Mouse (Mus musculus): ENCODE measurements around the gene Arid3a. TPM values are rescaled to one million over a fixed set of nuclear protein-coding genes. Genes with fewer than 3 reads are reported as not detected.

Arid3a gene
- polyA plus RNA-seq, 1 experiment from 2014 or later, result 7.0 TPM

GRCm38 (mm10) chr10:79945507-79946234 lies 18.8 kb downstream of the Arid3a start:
- Histone ChIP-seq H3K27ac (ENCODE audit: low read depth, low read length) (peak overlapping the region; percentile 64; the same call in 1 of the 2 replicates), H3K9ac (ENCODE audit: low read length) (peak overlapping the region; percentile 26; the same call in 1 of the 2 replicates), H3K27me3 (ENCODE audit: control insufficient read depth, insufficient read depth, low read length) (no peaks in the 10 kb centered on the region), H3K4me2 (ENCODE audit: low read depth) (no peak overlapping the region), H3K4me1 (ENCODE audit: control insufficient read depth, insufficient read depth, low read length) (peaks cover 30% of the 10 kb centered on the region), H3K36me3 (ENCODE audit: control insufficient read depth, insufficient read depth, low read length) (peaks cover 12% of the 10 kb centered on the region), H3K4me3 (ENCODE audit: low read depth, low read length) (no peak overlapping the region), H3K9me3 (ENCODE audit: control insufficient read depth, low read length) (no peaks in the 10 kb centered on the region)
- 8% methylated on average over 16 of the region's 16 CpGs for WGBS
- peak; percentile 70 for DNase-seq (ENCODE audit: low spot score)
- ATAC-seq (ENCODE audit: insufficient read depth, low FRiP score, low TSS enrichment), result peak; percentile 78; the same call in 1 of the 2 replicates

- Histone ChIP-seq H3K36me3 (ENCODE audit: control insufficient read depth, insufficient read depth, low read length) (peaks cover 16% of the 10 kb centered on the region), H3K4me2 (ENCODE audit: low read depth) (no peak overlapping the region), H3K4me1 (ENCODE audit: control insufficient read depth, insufficient read depth, low read length) (peaks cover 30% of the 10 kb centered on the region), H3K27ac (ENCODE audit: low read depth, low read length) (peak overlapping the region; percentile 7; the same call in 1 of the 2 replicates), H3K9me3 (ENCODE audit: control insufficient read depth, low read length) (no peaks in the 10 kb centered on the region), H3K27me3 (ENCODE audit: control insufficient read depth, insufficient read depth, low read length) (no peaks in the 10 kb centered on the region), H3K9ac (ENCODE audit: low read length) (0 out of 2 replicates have a peak overlapping the region, but pooled peaks have one; percentile 32), H3K4me3 (ENCODE audit: low read depth, low read length) (no peak overlapping the region)
- DNase-seq (ENCODE audit: low spot score), result no peak
- WGBS, result 15% methylated on average over 7 of the region's 7 CpGs
- ATAC-seq (ENCODE audit: insufficient read depth, low FRiP score, low TSS enrichment), result peak; percentile 40
Measured at GRCm38 (mm10) chr10:79946752-79947322, 20.0 kb downstream of the Arid3a start.

GRCm38 (mm10) chr10:79947502-79947901 lies 20.7 kb downstream of the Arid3a start:
- Histone ChIP-seq H3K4me3 (ENCODE audit: low read depth, low read length) (no peak overlapping the region), H3K36me3 (ENCODE audit: control insufficient read depth, insufficient read depth, low read length) (peaks cover 14% of the 10 kb centered on the region), H3K4me2 (ENCODE audit: low read depth) (no peak overlapping the region), H3K27me3 (ENCODE audit: control insufficient read depth, insufficient read depth, low read length) (no peaks in the 10 kb centered on the region), H3K9ac (ENCODE audit: low read length) (no peak overlapping the region), H3K27ac (ENCODE audit: low read depth, low read length) (no peak overlapping the region), H3K9me3 (ENCODE audit: control insufficient read depth, low read length) (no peaks in the 10 kb centered on the region), H3K4me1 (ENCODE audit: control insufficient read depth, insufficient read depth, low read length) (peaks cover 30% of the 10 kb centered on the region)
- 61% methylated on average over 6 of the region's 6 CpGs for WGBS
- no peak for DNase-seq (ENCODE audit: low spot score)
- no peak for ATAC-seq (ENCODE audit: insufficient read depth, low FRiP score, low TSS enrichment)

- ATAC-seq (ENCODE audit: insufficient read depth, low FRiP score, low TSS enrichment), result no peak
- no peak for DNase-seq (ENCODE audit: low spot score)
- no peaks in the 10 kb centered on the region for H3K27me3 ChIP-seq (ENCODE audit: control insufficient read depth, insufficient read depth, low read length)
- H3K36me3 ChIP-seq (ENCODE audit: control insufficient read depth, insufficient read depth, low read length), result peaks cover 21% of the 10 kb centered on the region
- no peak overlapping the region for H3K4me2 ChIP-seq (ENCODE audit: low read depth)
- H3K4me1 ChIP-seq (ENCODE audit: control insufficient read depth, insufficient read depth, low read length), result peaks cover 22% of the 10 kb centered on the region
- H3K4me3 ChIP-seq (ENCODE audit: low read depth, low read length), result no peak overlapping the region
- H3K9me3 ChIP-seq (ENCODE audit: control insufficient read depth, low read length), result no peaks in the 10 kb centered on the region
- WGBS, result 91% methylated on average over 4 of the region's 4 CpGs
- no peak overlapping the region for H3K9ac ChIP-seq (ENCODE audit: low read length)
- no peak overlapping the region for H3K27ac ChIP-seq (ENCODE audit: low read depth, low read length)
Measured at GRCm38 (mm10) chr10:79949873-79950272, 23.0 kb downstream of the Arid3a start.

- Histone ChIP-seq H3K4me1 (ENCODE audit: control insufficient read depth, insufficient read depth, low read length) (peaks cover 15% of the 10 kb centered on the region), H3K27ac (ENCODE audit: low read depth, low read length) (no peak overlapping the region), H3K9ac (ENCODE audit: low read length) (no peak overlapping the region), H3K9me3 (ENCODE audit: control insufficient read depth, low read length) (no peaks in the 10 kb centered on the region), H3K4me2 (ENCODE audit: low read depth) (no peak overlapping the region), H3K27me3 (ENCODE audit: control insufficient read depth, insufficient read depth, low read length) (no peaks in the 10 kb centered on the region), H3K4me3 (ENCODE audit: low read depth, low read length) (no peak overlapping the region), H3K36me3 (ENCODE audit: control insufficient read depth, insufficient read depth, low read length) (peaks cover 21% of the 10 kb centered on the region)
- 88% methylated on average over 18 of the region's 18 CpGs for WGBS
- ATAC-seq (ENCODE audit: insufficient read depth, low FRiP score, low TSS enrichment) (no peak), DNase-seq (ENCODE audit: low spot score) (no peak)
Measured at GRCm38 (mm10) chr10:79950661-79951060, 23.8 kb downstream of the Arid3a start.

GRCm38 (mm10) chr10:79953946-79954345 lies 27.1 kb downstream of the Arid3a start:
- H3K4me1 ChIP-seq (ENCODE audit: control insufficient read depth, insufficient read depth, low read length), result no peaks in the 10 kb centered on the region
- peaks cover 16% of the 10 kb centered on the region for H3K36me3 ChIP-seq (ENCODE audit: control insufficient read depth, insufficient read depth, low read length)
- no peak overlapping the region for H3K27ac ChIP-seq (ENCODE audit: low read depth, low read length)
- H3K4me3 ChIP-seq (ENCODE audit: low read depth, low read length), result no peak overlapping the region
- WGBS, result 82% methylated on average over 6 of the region's 6 CpGs
- no peaks in the 10 kb centered on the region for H3K27me3 ChIP-seq (ENCODE audit: control insufficient read depth, insufficient read depth, low read length)
- H3K9me3 ChIP-seq (ENCODE audit: control insufficient read depth, low read length), result no peaks in the 10 kb centered on the region
- DNase-seq (ENCODE audit: low spot score) (no peak), ATAC-seq (ENCODE audit: insufficient read depth, low FRiP score, low TSS enrichment) (no peak)
- H3K4me2 ChIP-seq (ENCODE audit: low read depth), result no peak overlapping the region
- H3K9ac ChIP-seq (ENCODE audit: low read length), result no peak overlapping the region

- 77% methylated on average over 9 of the region's 9 CpGs for WGBS
- Histone ChIP-seq H3K27ac (ENCODE audit: low read depth, low read length) (no peak overlapping the region), H3K4me2 (ENCODE audit: low read depth) (no peak overlapping the region), H3K9ac (ENCODE audit: low read length) (no peak overlapping the region), H3K4me1 (ENCODE audit: control insufficient read depth, insufficient read depth, low read length) (peaks cover 2% of the 10 kb centered on the region), H3K27me3 (ENCODE audit: control insufficient read depth, insufficient read depth, low read length) (no peaks in the 10 kb centered on the region), H3K4me3 (ENCODE audit: low read depth, low read length) (no peak overlapping the region), H3K9me3 (ENCODE audit: control insufficient read depth, low read length) (no peaks in the 10 kb centered on the region), H3K36me3 (ENCODE audit: control insufficient read depth, insufficient read depth, low read length) (peaks cover 11% of the 10 kb centered on the region)
- no peak for ATAC-seq (ENCODE audit: insufficient read depth, low FRiP score, low TSS enrichment)
- no peak for DNase-seq (ENCODE audit: low spot score)
Measured at GRCm38 (mm10) chr10:79955691-79956090, 28.8 kb downstream of the Arid3a start.

- 28% methylated on average over 4 of the region's 4 CpGs for whole genome bisulfite sequencing
- no peak for DNase-seq (ENCODE audit: low spot score)
- H3K9ac ChIP-seq (ENCODE audit: low read length), result no peak overlapping the region
- H3K4me2 ChIP-seq (ENCODE audit: low read depth), result no peak overlapping the region
- peaks cover 7% of the 10 kb centered on the region for H3K36me3 ChIP-seq (ENCODE audit: control insufficient read depth, insufficient read depth, low read length)
- H3K27me3 ChIP-seq (ENCODE audit: control insufficient read depth, insufficient read depth, low read length), result no peaks in the 10 kb centered on the region
- peaks cover 6% of the 10 kb centered on the region for H3K4me1 ChIP-seq (ENCODE audit: control insufficient read depth, insufficient read depth, low read length)
- ATAC-seq (ENCODE audit: insufficient read depth, low FRiP score, low TSS enrichment), result no peak
- no peak overlapping the region for H3K27ac ChIP-seq (ENCODE audit: low read depth, low read length)
- H3K9me3 ChIP-seq (ENCODE audit: control insufficient read depth, low read length), result no peaks in the 10 kb centered on the region
- H3K4me3 ChIP-seq (ENCODE audit: low read depth, low read length), result no peak overlapping the region
Measured at GRCm38 (mm10) chr10:79956643-79957154, 29.9 kb downstream of the Arid3a start.

Data from neural tube, embryonic 11.5 days (tissue).